Mouse (Mus musculus) intestine, embryonic 16.5 days (tissue): ENCODE data around the gene Rhd. TPM values are rescaled to one million over a fixed set of nuclear protein-coding genes. Genes with fewer than 3 reads are reported as not detected.
A peak's percentile ranks its signal among the peaks of the same experiment; 100 is the strongest.

Source experiments
- ATAC-seq: fragments of 200-750 bp; cut with Nextera tagmentation; 2 replicates; pipeline ENCODE4 v1.8.0; 2017; ENCODE audit warnings: moderate TSS enrichment, moderate library complexity
- H3K27ac ChIP-seq: fragments of 300-500 bp; sonication (generic); 2 replicates; pipeline ENCODE4 v1.5.1; 2014; ENCODE audit warnings: mild to moderate bottlenecking, low read length
- H3K27me3 ChIP-seq: fragments of 300-500 bp; sonication (generic); replicated peaks from 2 replicates; pipeline ENCODE4 v1.6.1; 2014; ENCODE audit warnings: low read length, control low read depth, mixed read lengths; ENCODE audit not compliant: control insufficient read depth, insufficient read depth
- H3K36me3 ChIP-seq: fragments of 300-500 bp; sonication (generic); 2 replicates; pipeline ENCODE4 v1.6.1; 2014; ENCODE audit warnings: low read length, control low read depth; ENCODE audit not compliant: control insufficient read depth, insufficient read depth
- H3K4me1 ChIP-seq: fragments of 300-500 bp; sonication (generic); 2 replicates; pipeline ENCODE4 v1.6.1; 2014; ENCODE audit warnings: low read length, control low read depth, mixed read lengths; ENCODE audit not compliant: control insufficient read depth, insufficient read depth
- H3K4me2 ChIP-seq: fragments of 300-500 bp; sonication (generic); 2 replicates; pipeline ENCODE4 v1.6.1; 2014; ENCODE audit warnings: low read depth, low read length, control low read depth
- H3K4me3 ChIP-seq: fragments of 300-500 bp; sonication (generic); 2 replicates; pipeline ENCODE4 v1.5.1; 2014; ENCODE audit warnings: mild to moderate bottlenecking, low read length
- H3K9ac ChIP-seq: fragments of 300-500 bp; sonication (generic); 2 replicates; pipeline ENCODE4 v1.6.1; 2014; ENCODE audit warnings: low read depth, low read length
- H3K9me3 ChIP-seq: fragments of 300-500 bp; sonication (generic); 2 replicates; pipeline ENCODE4 v1.6.1; 2016; ENCODE audit warnings: low read length, control low read depth; ENCODE audit not compliant: control insufficient read depth
- WGBS: fragments of 180-500 bp; shearing (Covaris S2); extraction: QIAGEN DNeasy Blood & Tissue Kit; methylation state at CpG from one replicate; pipeline ENCODE4 v1.1.7; 2014; 5-methylcytosine and 5-hydroxymethylcytosine counted together
- polyA plus RNA-seq: library from polyadenylated mRNA; unstranded; fragments of >200 nt; fragmentation: Nextera tagmentation; extraction: Ambion mirVana; gene quantifications from 2 replicates; pipeline ENCODE4 v1.2.1, GENCODE M21; 2015

Rhd gene
- polyA plus RNA-seq, 1 experiment from 2014 or later: 10.1 TPM

- no peaks in the 10 kb centered on the region for H3K27me3 ChIP-seq
- H3K36me3 ChIP-seq: no peaks in the 10 kb centered on the region
- peak within 1 kb of the TSS; percentile 86 for H3K4me2 ChIP-seq
- no peaks in the 10 kb centered on the region for H3K9me3 ChIP-seq
- H3K4me3 ChIP-seq: peak within 1 kb of the TSS; percentile 93
- H3K27ac ChIP-seq: peak within 1 kb of the TSS; percentile 88
- peaks cover 13% of the 10 kb centered on the region for H3K4me1 ChIP-seq
- peak; percentile 97 for ATAC-seq
- WGBS: under 1% methylated on average over 36 of the region's 38 CpGs
- peak within 1 kb of the TSS; percentile 85 for H3K9ac ChIP-seq
Observed at GRCm38 (mm10) chr4:134853259-134853636, 11.1 kb upstream of the Rhd start, which contains the start of gene Maco1. Gene Maco1 (minus strand): TSS chr4:134853345.

DNA sequence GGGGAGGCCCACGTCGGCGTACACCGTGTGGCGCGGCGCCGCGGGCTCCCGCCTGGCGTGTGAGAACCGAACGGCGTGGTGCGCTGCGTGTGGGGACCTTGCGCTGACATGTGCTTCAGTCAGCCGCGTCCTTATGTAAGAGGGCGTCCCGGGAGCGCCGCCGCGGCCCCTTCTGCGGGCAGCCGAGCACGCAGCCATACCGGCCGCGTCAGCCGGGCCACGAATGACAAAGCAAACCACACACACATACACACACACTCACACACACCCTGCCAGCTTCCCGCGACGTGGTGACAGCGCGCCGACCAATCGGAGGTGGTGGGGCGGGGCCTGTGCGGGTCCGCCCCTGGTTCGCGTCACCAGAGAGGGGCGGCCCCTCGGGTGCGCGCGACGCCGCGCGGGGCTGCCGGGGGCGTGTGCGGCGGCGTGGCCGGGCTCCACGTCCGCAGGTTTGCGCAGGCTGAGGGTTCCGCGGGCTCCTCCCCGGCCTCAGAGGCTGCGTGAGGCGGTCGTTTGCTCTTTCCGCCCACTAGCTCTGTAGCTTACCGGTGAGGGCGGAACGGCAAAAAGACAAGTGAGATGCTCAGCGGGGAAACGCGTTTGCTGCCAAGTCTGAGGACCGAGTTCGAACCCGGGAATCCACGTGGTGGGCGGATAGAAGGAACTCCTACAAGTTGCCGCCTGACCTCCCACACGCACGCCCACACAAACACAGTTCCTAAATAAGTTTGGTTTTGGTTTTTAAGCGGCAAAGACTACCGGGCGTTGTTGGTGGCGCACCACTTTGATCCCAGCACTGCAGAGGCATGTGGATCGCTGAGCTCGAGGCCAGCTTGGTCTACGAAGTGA is 10.5 kb upstream of the Rhd start:
- H3K36me3 ChIP-seq: no peaks in the 10 kb centered on the region
- peak overlapping the region; percentile 93 for H3K4me3 ChIP-seq
- no peaks in the 10 kb centered on the region for H3K9me3 ChIP-seq
- no peaks in the 10 kb centered on the region for H3K27me3 ChIP-seq
- peak overlapping the region; percentile 70 for H3K9ac ChIP-seq
- H3K4me2 ChIP-seq: peak overlapping the region; percentile 75
- ATAC-seq: peak; percentile 96
- H3K4me1 ChIP-seq: peaks cover 13% of the 10 kb centered on the region
- H3K27ac ChIP-seq: peak overlapping the region; percentile 88
- 1% methylated on average over 91 of the region's 91 CpGs for WGBS

DNA sequence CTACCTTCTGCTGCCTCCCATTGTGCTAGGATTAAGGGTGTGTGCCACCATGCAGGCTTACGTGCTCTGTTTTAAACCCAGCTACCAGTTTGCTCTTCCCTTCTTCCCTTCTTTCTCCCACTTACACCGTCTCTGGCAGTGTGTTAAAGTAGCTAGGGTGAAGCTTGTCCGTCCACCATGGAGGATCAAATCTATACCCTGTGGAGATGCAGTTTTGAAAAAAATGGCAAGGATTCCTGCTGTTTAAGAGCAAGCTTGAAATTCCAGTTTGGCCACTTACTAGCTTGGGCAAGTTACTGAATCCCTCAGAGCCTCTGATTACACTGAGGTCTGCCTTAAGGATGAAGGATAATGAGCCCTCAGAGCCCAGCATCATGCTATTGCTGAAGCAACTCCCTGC is 9.0 kb upstream of the Rhd start:
- Histone ChIP-seq H3K27ac (no peak overlapping the region), H3K36me3 (no peaks in the 10 kb centered on the region), H3K4me3 (no peak overlapping the region), H3K4me2 (no peak overlapping the region), H3K9me3 (no peaks in the 10 kb centered on the region), H3K27me3 (no peaks in the 10 kb centered on the region), H3K4me1 (peaks cover 13% of the 10 kb centered on the region), H3K9ac (no peak overlapping the region)
- 55% methylated on average over 3 of the region's 3 CpGs for WGBS
- no peak for ATAC-seq

DNA sequence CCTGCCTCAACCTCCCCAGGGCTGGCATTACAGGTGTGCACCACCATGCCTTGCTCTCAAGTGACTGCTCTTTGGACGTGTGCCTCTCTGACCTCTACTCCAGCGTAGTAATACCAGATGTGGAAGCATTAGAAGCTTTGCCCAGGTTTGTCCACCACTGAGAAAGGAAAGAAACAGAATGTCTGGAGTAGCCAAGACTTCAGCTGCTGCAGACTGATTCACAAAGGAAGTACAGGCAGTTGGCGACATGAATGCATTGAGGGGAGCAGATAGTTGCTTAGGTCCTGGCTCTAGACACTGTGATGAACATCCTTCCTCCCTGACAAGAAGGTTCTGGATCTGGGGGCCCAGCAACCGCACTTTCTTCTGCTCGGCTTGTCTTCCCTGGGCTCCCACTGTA is 8.3 kb upstream of the Rhd start:
- peaks cover 11% of the 10 kb centered on the region for H3K4me1 ChIP-seq
- no peak for ATAC-seq
- H3K9ac ChIP-seq: no peak overlapping the region
- H3K4me2 ChIP-seq: no peak overlapping the region
- no peaks in the 10 kb centered on the region for H3K27me3 ChIP-seq
- WGBS: 48% methylated on average over 5 of the region's 5 CpGs
- no peak overlapping the region for H3K4me3 ChIP-seq
- H3K36me3 ChIP-seq: no peaks in the 10 kb centered on the region
- no peaks in the 10 kb centered on the region for H3K9me3 ChIP-seq
- H3K27ac ChIP-seq: no peak overlapping the region

DNA sequence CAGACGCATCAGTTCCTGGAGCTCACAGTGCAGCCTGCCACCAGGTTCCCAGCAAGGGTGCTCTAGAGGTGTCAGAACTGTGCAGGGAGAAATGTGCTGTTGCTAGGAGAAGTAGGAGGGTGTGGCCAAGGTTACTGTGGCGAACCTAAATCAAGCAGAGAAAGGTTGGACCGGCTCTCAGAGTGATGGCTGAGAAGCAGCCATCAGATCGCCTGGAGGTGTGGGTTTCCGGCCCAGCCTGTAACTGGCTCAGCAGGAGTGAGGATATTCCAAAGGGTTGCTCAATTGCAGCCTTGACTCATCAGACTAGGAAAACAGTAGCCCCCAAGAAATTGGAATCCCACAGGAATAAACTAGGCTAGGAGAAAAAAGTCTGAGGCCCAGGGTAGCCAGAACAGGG is 7.8 kb upstream of the Rhd start:
- Histone ChIP-seq H3K9ac (no peak overlapping the region), H3K27ac (no peak overlapping the region), H3K4me3 (no peak overlapping the region), H3K4me2 (no peak overlapping the region), H3K9me3 (no peaks in the 10 kb centered on the region), H3K27me3 (no peaks in the 10 kb centered on the region), H3K36me3 (no peaks in the 10 kb centered on the region), H3K4me1 (peaks cover 8% of the 10 kb centered on the region)
- no peak for ATAC-seq
- 40% methylated on average over 5 of the region's 5 CpGs for WGBS

DNA sequence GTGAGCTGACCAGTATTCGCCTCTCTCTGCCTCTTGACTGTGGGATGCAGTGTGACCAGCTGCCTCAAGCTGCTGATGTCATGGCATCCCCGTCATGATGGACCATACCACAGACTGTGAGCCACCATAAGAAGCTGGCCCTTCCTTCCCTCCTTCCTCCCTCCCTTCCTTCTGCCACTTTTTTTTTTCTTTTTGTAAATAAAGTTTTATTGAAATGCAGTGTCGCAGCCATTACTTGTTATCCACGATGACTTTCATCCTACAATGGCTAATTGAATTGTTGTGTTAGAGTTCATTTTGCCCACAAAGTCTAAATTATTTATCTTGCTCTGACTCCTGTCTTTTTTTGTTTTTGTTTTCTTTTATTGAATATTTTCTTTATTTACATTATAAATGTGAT is 5.8 kb upstream of the Rhd start:
- ATAC-seq: no peak

GRCm38 (mm10) chr4:134861884-134862283 is 2.5 kb upstream of the Rhd start:
- Histone ChIP-seq H3K4me1 (peaks cover 2% of the 10 kb centered on the region; the same call in 1 of the 2 replicates), H3K27ac (no peak overlapping the region)

More for the DNA sequence above, 5.8 kb upstream of the Rhd start:
- Histone ChIP-seq H3K27ac (no peak overlapping the region), H3K4me1 (peaks cover 2% of the 10 kb centered on the region; the same call in 1 of the 2 replicates), H3K4me3 (no peak overlapping the region), H3K9me3 (no peaks in the 10 kb centered on the region), H3K4me2 (no peak overlapping the region), H3K27me3 (no peaks in the 10 kb centered on the region), H3K9ac (no peak overlapping the region), H3K36me3 (no peaks in the 10 kb centered on the region)
- WGBS: 88% methylated on average over 4 of the region's 4 CpGs

DNA sequence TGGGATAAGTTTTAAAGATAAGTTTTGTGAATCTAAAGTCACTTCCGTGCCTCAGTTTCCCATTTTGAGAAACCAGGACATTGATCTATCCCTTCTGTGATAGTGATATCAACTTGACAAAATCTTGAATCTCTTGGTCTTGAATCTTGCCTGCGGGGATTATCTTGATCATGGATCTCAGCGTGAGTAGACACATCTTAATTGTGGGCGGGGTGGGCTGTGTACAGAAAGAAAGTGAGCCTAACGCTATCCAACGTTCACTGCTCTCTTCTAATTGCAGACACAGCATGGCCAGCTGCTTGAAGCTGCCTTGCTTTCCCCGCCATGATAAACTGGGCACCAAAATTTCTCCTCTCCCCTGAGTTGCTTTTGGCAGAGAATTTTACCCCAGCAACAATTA is 1.3 kb upstream of the Rhd start:
- no peaks in the 10 kb centered on the region for H3K9me3 ChIP-seq
- ATAC-seq: no peak
- no peak overlapping the region for H3K4me2 ChIP-seq
- no peak overlapping the region for H3K27ac ChIP-seq
- H3K9ac ChIP-seq: no peak overlapping the region
- H3K4me1 ChIP-seq: peaks cover 2% of the 10 kb centered on the region; the same call in 1 of the 2 replicates
- H3K4me3 ChIP-seq: no peak overlapping the region
- H3K36me3 ChIP-seq: no peaks in the 10 kb centered on the region
- 0 out of 2 replicates have a peak, but pooled peaks cover 2% of the 10 kb centered on the region for H3K27me3 ChIP-seq
- 73% methylated on average over 7 of the region's 7 CpGs for WGBS

More at GRCm38 (mm10) chr4:134861884-134862283, 2.5 kb upstream of the Rhd start:
- 71% methylated on average over 6 of the region's 6 CpGs for WGBS
- no peaks in the 10 kb centered on the region for H3K36me3 ChIP-seq
- H3K9ac ChIP-seq: no peak overlapping the region
- no peaks in the 10 kb centered on the region for H3K9me3 ChIP-seq
- no peak overlapping the region for H3K4me2 ChIP-seq
- H3K4me3 ChIP-seq: no peak overlapping the region
- H3K27me3 ChIP-seq: no peaks in the 10 kb centered on the region
- ATAC-seq: no peak

GRCm38 (mm10) chr4:134865340-134865739 is 1.0 kb downstream of the Rhd start:
- Histone ChIP-seq H3K27ac (no peak overlapping the region), H3K9ac (no peak overlapping the region), H3K4me3 (no peak overlapping the region), H3K4me1 (peaks cover 8% of the 10 kb centered on the region), H3K4me2 (no peak overlapping the region), H3K36me3 (no peaks in the 10 kb centered on the region), H3K9me3 (no peaks in the 10 kb centered on the region), H3K27me3 (peaks cover 2% of the 10 kb centered on the region; the same call in 1 of the 2 replicates)
- peak; percentile 47; the same call in 1 of the 2 replicates for ATAC-seq
- WGBS: 60% methylated on average over 6 of the region's 6 CpGs
